In genomic region chr11:121067895-121068294, GRCm38 (mm10) we compare ENCODE assay signal across 18 mouse cellular contexts. TPM values are rescaled to one million over a fixed set of nuclear protein-coding genes. Genes with fewer than 3 reads are reported as not detected.
"Had no signal": no experiment of that assay in that cellular context is flagged by ENCODE, and none has a peak within 500 bp of the region (broad histone marks: within the 10 kb centered on the region; RNA-seq: fewer than 3 reads in every experiment).

No protein-coding gene starts in this region.

- H3K4me3 ChIP-seq: limb, embryonic 12.5 days; limb, embryonic 15.5 days; liver, embryonic 13.5 days had no signal

- DNase-seq: left cerebral cortex, postnatal 4 days; liver, embryonic 13.5 days; lung, adult 2 months; lung, postnatal 14 days; midbrain, embryonic 14.5 days; thymus, adult 18-20 months; thymus, postnatal 36 days had no signal

- H3K9ac ChIP-seq: limb, embryonic 12.5 days; limb, embryonic 15.5 days; liver, embryonic 13.5 days had no signal

- H3K36me3 ChIP-seq: limb, embryonic 12.5 days; limb, embryonic 15.5 days; liver, embryonic 13.5 days had no signal

- H3K27me3 ChIP-seq: limb, embryonic 12.5 days; limb, embryonic 15.5 days; liver, embryonic 13.5 days had no signal

- H3K4me1 ChIP-seq: limb, embryonic 12.5 days; limb, embryonic 15.5 days; liver, embryonic 13.5 days had no signal

- H3K27ac ChIP-seq: limb, embryonic 12.5 days; limb, embryonic 15.5 days; liver, embryonic 13.5 days; stomach, postnatal 0 days had no signal

- H3K4me2 ChIP-seq: limb, embryonic 12.5 days; limb, embryonic 15.5 days; liver, embryonic 13.5 days; midbrain, embryonic 11.5 days had no signal

- H3K9me3 ChIP-seq: limb, embryonic 15.5 days; liver, embryonic 13.5 days had no signal

RNA-seq across cellular contexts. Expression of gene Sectm1b, which starts 4.5 kb away (rescaled TPM):
- polyA plus RNA-seq: limb, embryonic 12.5 days; midbrain, embryonic 11.5 days; midbrain, embryonic 14.5 days; midbrain, postnatal 0 days; neural tube, embryonic 11.5 days; neural tube, embryonic 14.5 days; urinary bladder, adult 2 months had no signal

RNA-seq across cellular contexts. Expression of gene Sectm1a, which starts 13.1 kb away (rescaled TPM):
- polyA plus RNA-seq: limb, embryonic 12.5 days; lung, adult 2 months; lung, embryonic 16.5 days; midbrain, embryonic 11.5 days; midbrain, embryonic 14.5 days; midbrain, postnatal 0 days; neural tube, embryonic 11.5 days; neural tube, embryonic 14.5 days; stomach, embryonic 14.5 days had no signal

RNA-seq across cellular contexts. Expression of gene Cd7, which starts 28.7 kb away (rescaled TPM):
- polyA plus RNA-seq: limb, embryonic 12.5 days; midbrain, embryonic 11.5 days; midbrain, embryonic 14.5 days; midbrain, postnatal 0 days; neural tube, embryonic 11.5 days; neural tube, embryonic 14.5 days had no signal

RNA-seq across cellular contexts. Expression of gene Tex19.2, which starts 50.6 kb away (rescaled TPM):
- polyA plus RNA-seq: intestine, embryonic 14.5 days; limb, embryonic 12.5 days; limb, embryonic 15.5 days; lung, adult 2 months; lung, embryonic 16.5 days; midbrain, embryonic 11.5 days; midbrain, embryonic 14.5 days; midbrain, postnatal 0 days; neural tube, embryonic 11.5 days; neural tube, embryonic 14.5 days; stomach, embryonic 14.5 days had no signal
